Mouse (Mus musculus): ENCODE measurements around the gene Mmgt2. TPM values are rescaled to one million over a fixed set of nuclear protein-coding genes. Genes with fewer than 3 reads are reported as not detected.
"Not testable (repeated sequence)": the region's sequence is repeated elsewhere in the genome, so short reads cannot be mapped to it uniquely, and the experiment has no call there.

The Mmgt2 gene
- polyA plus RNA-seq, 1 experiment, result 29.0 TPM

GRCm38 (mm10) chr11:62647661-62648590, 538 bp upstream of the Mmgt2 start, which contains the start of gene Lrrc75a:
Gene Lrrc75a (minus strand): TSS chr11:62648523.
- TF ChIP-seq CTCF (IDR thresholded peaks at IDR 0.05; ENCODE audit: borderline replicate concordance, extremely low read depth, insufficient read depth, insufficient read length), result no peak
- no peak for TF ChIP-seq POLR2A (IDR thresholded peaks at IDR 0.05; ENCODE audit: borderline replicate concordance, extremely low read depth, insufficient read depth, insufficient read length, poor library complexity, severe bottlenecking)
- DNase-seq (ENCODE audit: low read depth), result peak; percentile 53

GRCm38 (mm10) chr11:62649803-62650202, 1.3 kb downstream of the Mmgt2 start:
- DNase-seq (ENCODE audit: low read depth), result not testable (repeated sequence)

DNA sequence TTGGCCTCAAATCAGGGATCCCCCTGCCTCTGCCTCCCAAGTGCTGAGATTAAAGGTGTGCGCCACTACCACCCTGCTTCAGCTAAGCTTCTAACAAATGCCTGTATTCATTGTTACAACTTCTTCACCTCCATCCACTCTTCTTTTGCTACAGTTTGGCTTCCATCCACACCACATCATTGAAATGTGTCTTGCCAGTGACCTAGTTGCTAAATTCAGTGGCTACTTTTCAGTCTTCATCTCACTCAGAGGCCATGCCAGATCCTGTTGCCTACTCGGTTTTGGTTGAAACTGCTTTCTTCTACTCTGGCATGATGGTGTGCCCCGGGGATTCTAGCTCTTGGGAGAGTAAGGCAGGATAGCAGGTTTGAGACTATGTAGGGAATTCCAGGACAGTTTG, 3.1 kb downstream of the Mmgt2 start:
- no peak for DNase-seq (ENCODE audit: low read depth)
- TF ChIP-seq POLR2A (IDR thresholded peaks at IDR 0.05; ENCODE audit: borderline replicate concordance, extremely low read depth, insufficient read depth, insufficient read length, poor library complexity, severe bottlenecking) (no peak), CTCF (IDR thresholded peaks at IDR 0.05; ENCODE audit: borderline replicate concordance, extremely low read depth, insufficient read depth, insufficient read length) (no peak)

DNA sequence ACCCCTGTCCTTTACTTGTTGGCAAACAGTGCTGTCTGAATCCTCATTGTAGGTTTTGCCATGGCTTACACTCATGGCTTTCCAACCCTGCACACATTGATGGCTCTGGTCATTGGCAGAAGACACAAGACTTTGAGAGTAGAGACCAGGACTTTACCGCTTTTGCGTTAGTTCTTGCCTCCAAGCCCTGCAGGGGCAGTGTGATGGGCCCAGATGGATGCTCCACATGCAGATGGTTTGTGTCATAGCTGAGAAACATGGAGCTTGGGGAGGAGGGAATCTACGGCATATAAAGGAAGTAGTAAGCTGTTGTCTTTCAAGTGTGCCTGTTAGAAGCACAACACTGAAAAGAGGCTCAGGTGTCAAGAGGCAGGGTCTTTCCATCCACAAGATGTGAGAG, 3.6 kb downstream of the Mmgt2 start:
- TF ChIP-seq POLR2A (IDR thresholded peaks at IDR 0.05; ENCODE audit: borderline replicate concordance, extremely low read depth, insufficient read depth, insufficient read length, poor library complexity, severe bottlenecking) (no peak), CTCF (IDR thresholded peaks at IDR 0.05; ENCODE audit: borderline replicate concordance, extremely low read depth, insufficient read depth, insufficient read length) (no peak)
- DNase-seq (ENCODE audit: low read depth), result no peak

DNA sequence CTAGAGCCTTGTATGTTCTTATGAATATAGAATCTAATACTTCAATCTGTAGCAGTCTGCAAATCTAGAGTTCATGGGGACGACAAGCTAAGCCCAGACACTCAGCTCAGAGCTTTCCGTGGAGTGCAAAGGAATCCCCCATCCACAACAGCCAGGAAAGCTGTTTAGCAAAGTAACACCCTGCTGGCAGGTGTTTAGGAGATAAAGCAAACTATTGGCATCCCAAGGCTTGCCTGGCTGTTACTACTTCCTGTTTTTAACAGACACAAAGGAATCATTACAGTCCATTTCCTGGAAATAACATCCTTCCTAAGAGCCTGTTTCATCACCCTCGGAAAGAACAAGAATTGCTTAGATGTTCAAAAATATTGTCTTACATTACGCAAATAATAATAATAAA, 12.4 kb downstream of the Mmgt2 start:
- DNase-seq (ENCODE audit: low read depth), result no peak
- no peak for TF ChIP-seq POLR2A (IDR thresholded peaks at IDR 0.05; ENCODE audit: borderline replicate concordance, extremely low read depth, insufficient read depth, insufficient read length, poor library complexity, severe bottlenecking)
- no peak for TF ChIP-seq CTCF (IDR thresholded peaks at IDR 0.05; ENCODE audit: borderline replicate concordance, extremely low read depth, insufficient read depth, insufficient read length)

- TF ChIP-seq POLR2A (IDR thresholded peaks at IDR 0.05; ENCODE audit: borderline replicate concordance, extremely low read depth, insufficient read depth, insufficient read length, poor library complexity, severe bottlenecking) (no peak), CTCF (IDR thresholded peaks at IDR 0.05; ENCODE audit: borderline replicate concordance, extremely low read depth, insufficient read depth, insufficient read length) (no peak)
- no peak for DNase-seq (ENCODE audit: low read depth)
Observed at GRCm38 (mm10) chr11:62664250-62664649, 15.8 kb downstream of the Mmgt2 start.

GRCm38 (mm10) chr11:62668986-62669385, 20.5 kb downstream of the Mmgt2 start:
- TF ChIP-seq POLR2A (IDR thresholded peaks at IDR 0.05; ENCODE audit: borderline replicate concordance, extremely low read depth, insufficient read depth, insufficient read length, poor library complexity, severe bottlenecking), result no peak
- no peak for TF ChIP-seq CTCF (IDR thresholded peaks at IDR 0.05; ENCODE audit: borderline replicate concordance, extremely low read depth, insufficient read depth, insufficient read length)
- no peak for DNase-seq (ENCODE audit: low read depth)

DNA sequence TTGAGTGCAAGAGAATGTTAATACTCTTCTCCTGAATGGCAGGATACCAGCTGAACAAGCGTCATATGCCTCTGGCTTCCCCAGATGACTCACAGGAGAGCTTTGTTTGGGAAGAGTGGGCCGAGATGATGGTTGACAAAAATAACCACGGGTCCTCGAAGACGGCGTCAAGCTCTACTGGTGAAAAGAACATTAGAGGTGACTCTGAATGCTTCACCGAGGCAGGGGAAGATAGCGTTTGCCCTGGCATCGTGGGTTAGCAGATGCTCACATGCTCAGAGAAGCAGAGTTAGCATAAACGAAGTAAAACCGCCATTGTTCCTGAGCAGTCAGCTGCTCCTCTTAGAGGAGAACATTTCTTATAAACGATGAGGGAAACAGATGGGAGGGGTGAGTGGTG, 21.0 kb downstream of the Mmgt2 start:
- DNase-seq (ENCODE audit: low read depth), result peak; percentile 52
- TF ChIP-seq CTCF (IDR thresholded peaks at IDR 0.05; ENCODE audit: borderline replicate concordance, extremely low read depth, insufficient read depth, insufficient read length) (no peak), POLR2A (IDR thresholded peaks at IDR 0.05; ENCODE audit: borderline replicate concordance, extremely low read depth, insufficient read depth, insufficient read length, poor library complexity, severe bottlenecking) (no peak)

- no peak for TF ChIP-seq POLR2A (IDR thresholded peaks at IDR 0.05; ENCODE audit: borderline replicate concordance, extremely low read depth, insufficient read depth, insufficient read length, poor library complexity, severe bottlenecking)
- no peak for TF ChIP-seq CTCF (IDR thresholded peaks at IDR 0.05; ENCODE audit: borderline replicate concordance, extremely low read depth, insufficient read depth, insufficient read length)
- DNase-seq (ENCODE audit: low read depth), result no peak
Observed at GRCm38 (mm10) chr11:62670006-62670405, 21.5 kb downstream of the Mmgt2 start.

- DNase-seq (ENCODE audit: low read depth), result peak; percentile 94
- TF ChIP-seq CTCF (IDR thresholded peaks at IDR 0.05; ENCODE audit: borderline replicate concordance, extremely low read depth, insufficient read depth, insufficient read length) (peak; percentile 79), POLR2A (IDR thresholded peaks at IDR 0.05; ENCODE audit: borderline replicate concordance, extremely low read depth, insufficient read depth, insufficient read length, poor library complexity, severe bottlenecking) (no peak)
Observed at GRCm38 (mm10) chr11:62675480-62676289, 27.2 kb downstream of the Mmgt2 start.

GRCm38 (mm10) chr11:62676290-62676596, 27.8 kb downstream of the Mmgt2 start:
- no peak for DNase-seq (ENCODE audit: low read depth)
- TF ChIP-seq POLR2A (IDR thresholded peaks at IDR 0.05; ENCODE audit: borderline replicate concordance, extremely low read depth, insufficient read depth, insufficient read length, poor library complexity, severe bottlenecking), result no peak
- no peak for TF ChIP-seq CTCF (IDR thresholded peaks at IDR 0.05; ENCODE audit: borderline replicate concordance, extremely low read depth, insufficient read depth, insufficient read length)

Data from brain, embryonic 14.5 days (tissue).